Mouse (Mus musculus) liver, adult 2 months (tissue): ENCODE data around the gene Prex1.

Experiments used
- CTCF ChIP-seq: fragments of 200-500 bp; IDR thresholded peaks from 2 replicates; pipeline ENCODE4 v1.5.1; 2011; ENCODE audit warnings: low read depth, low read length, control low read depth
- POLR2A ChIP-seq: fragments of 200-500 bp; IDR thresholded peaks from 2 replicates; pipeline ENCODE4 v1.6.1; 2011; ENCODE audit warnings: low read length, control low read depth; ENCODE audit not compliant: insufficient read depth; ENCODE audit errors: extremely low read depth

DNA sequence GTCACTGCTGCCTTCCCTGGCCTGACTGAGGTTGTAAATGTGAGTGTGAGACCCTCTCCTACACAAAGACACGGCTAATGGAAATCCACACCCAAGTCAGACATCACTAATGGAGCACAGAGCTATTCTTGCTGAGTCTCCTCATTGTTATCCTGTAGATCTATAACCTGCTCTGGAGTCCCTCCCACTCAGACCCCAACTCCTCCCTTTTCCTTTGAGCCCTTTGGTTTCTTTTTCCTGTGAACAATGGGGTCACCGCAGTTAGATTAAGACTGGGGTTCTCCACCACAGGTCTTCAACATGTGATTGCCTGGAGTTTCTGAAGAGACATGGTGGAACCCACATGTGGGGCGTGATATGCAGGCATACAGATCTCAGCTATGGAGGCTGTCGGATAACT is 57.0 kb downstream of the Prex1 start:
- TF ChIP-seq CTCF (no peak), POLR2A (no peak)
